Mouse (Mus musculus) midbrain, postnatal 0 days (tissue): Measurements from ENCODE around the gene Noct. TPM values are rescaled to one million over a fixed set of nuclear protein-coding genes. Genes with fewer than 3 reads are reported as not detected.

Experiments used
- ATAC-seq: fragments of 200-750 bp; cut with Nextera tagmentation; 2 replicates; pipeline ENCODE4 v1.8.0; 2017; ENCODE audit warnings: moderate number of reproducible peaks, mild to moderate bottlenecking, moderate TSS enrichment, moderate library complexity; ENCODE audit not compliant: low FRiP score
- DNase-seq: peaks from one replicate; pipeline ENCODE4 v3.0.0-alpha.2; 2015; ENCODE audit warnings: low spot score
- H3K27ac ChIP-seq: fragments of 300-500 bp; sonication (generic); 2 replicates; pipeline ENCODE4 v1.5.1; 2014; ENCODE audit warnings: low read depth, mild to moderate bottlenecking, low read length, mixed read lengths
- H3K27me3 ChIP-seq: fragments of 300-500 bp; sonication (generic); 2 replicates; pipeline ENCODE4 v1.6.1; 2014; ENCODE audit warnings: low read length, control low read depth, mixed read lengths; ENCODE audit not compliant: insufficient read depth
- H3K36me3 ChIP-seq: fragments of 300-500 bp; sonication (generic); 2 replicates; pipeline ENCODE4 v1.6.1; 2014; ENCODE audit warnings: low read length, control low read depth, mixed read lengths; ENCODE audit not compliant: insufficient read depth
- H3K4me1 ChIP-seq: fragments of 300-500 bp; sonication (generic); 2 replicates; pipeline ENCODE4 v1.6.1; 2014; ENCODE audit warnings: mild to moderate bottlenecking, control low read depth, antibody characterized with exemption, low read length, mixed read lengths; ENCODE audit not compliant: insufficient read depth
- H3K4me2 ChIP-seq: fragments of 300-500 bp; sonication (generic); 2 replicates; pipeline ENCODE4 v1.6.1; 2014; ENCODE audit warnings: low read depth, mild to moderate bottlenecking, low read length, mixed read lengths; ENCODE audit not compliant: poor library complexity, severe bottlenecking
- H3K4me3 ChIP-seq: fragments of 300-500 bp; sonication (generic); 2 replicates; pipeline ENCODE4 v1.5.1; 2014; ENCODE audit warnings: low read depth, mild to moderate bottlenecking, low read length, moderate library complexity
- H3K9ac ChIP-seq: fragments of 300-500 bp; sonication (generic); replicated peaks from 2 replicates; pipeline ENCODE4 v1.6.1; 2014; ENCODE audit warnings: mild to moderate bottlenecking, low read length, moderate library complexity, mixed read lengths; ENCODE audit not compliant: poor library complexity, severe bottlenecking
- H3K9me3 ChIP-seq: fragments of 300-500 bp; sonication (generic); 2 replicates; pipeline ENCODE4 v1.6.1; 2016; ENCODE audit warnings: low read length, control low read depth
- CTCF ChIP-seq: IDR thresholded peaks from 2 replicates; pipeline ENCODE4 v1.5.1; 2016; ENCODE audit warnings: antibody characterized with exemption, mild to moderate bottlenecking
- WGBS: fragments of 180-500 bp; shearing (Covaris S2); extraction: QIAGEN DNeasy Blood & Tissue Kit; methylation state at CpG from one replicate; pipeline ENCODE4 v1.1.7; 2014; 5-methylcytosine and 5-hydroxymethylcytosine counted together
- polyA plus RNA-seq: library from polyadenylated mRNA; unstranded; fragments of >200 nt; fragmentation: Nextera tagmentation; extraction: Ambion mirVana; gene quantifications from 2 replicates; pipeline ENCODE4 v1.2.1, GENCODE M21; 2015
- total RNA-seq: library from RNA; depleted of rRNA; stranded (reverse); fragments of >200 nt; gene quantifications from 2 replicates; pipeline ENCODE4 v1.2.3, GENCODE M21; 2014

Gene Noct
- total and polyA plus RNA-seq, 2 experiments from 2014 or later: 36.7 to 50.0 TPM

DNA sequence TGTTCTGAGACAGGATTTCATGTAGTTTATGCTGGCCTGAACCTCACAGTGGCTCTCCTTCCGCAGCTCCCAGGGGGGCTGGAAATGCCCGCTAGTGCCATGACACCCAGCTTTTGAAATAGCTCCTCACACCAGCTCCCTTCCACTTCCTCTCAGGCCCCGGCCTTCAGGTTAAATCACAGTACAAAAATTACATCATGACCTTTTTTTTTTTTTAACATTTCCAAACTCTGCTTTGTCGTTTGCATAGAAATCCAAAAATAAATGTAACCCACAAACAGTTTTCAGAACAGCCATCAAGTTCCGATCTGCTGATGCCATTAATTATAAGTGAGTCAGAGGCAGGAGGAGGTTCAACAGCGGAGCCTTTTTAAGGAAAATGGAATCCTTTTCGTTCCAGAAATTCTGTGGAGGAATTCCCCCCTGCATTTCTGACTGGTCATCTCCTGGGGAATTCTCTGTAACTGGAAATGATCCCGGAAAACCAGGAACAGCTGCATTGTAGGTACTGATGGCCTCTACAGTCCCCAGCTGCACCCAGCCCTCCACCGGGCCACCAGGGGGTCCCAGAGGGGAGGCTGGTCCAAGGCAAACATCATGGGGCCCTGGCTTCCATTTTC is 27.0 kb upstream of the Noct start:
- H3K9me3 ChIP-seq: no peaks in the 10 kb centered on the region
- TF ChIP-seq CTCF: no peak

GRCm38 (mm10) chr3:51198291-51198690 is 26.0 kb upstream of the Noct start:
- DNase-seq: no peak
- Histone ChIP-seq H3K36me3 (no peaks in the 10 kb centered on the region), H3K27ac (no peak overlapping the region), H3K27me3 (no peaks in the 10 kb centered on the region), H3K9me3 (no peaks in the 10 kb centered on the region), H3K4me3 (no peak overlapping the region), H3K4me2 (no peak overlapping the region), H3K4me1 (no peaks in the 10 kb centered on the region), H3K9ac (no peak overlapping the region)
- no peak for ATAC-seq
- 54% methylated on average over 1 of the region's 1 CpGs for WGBS
- TF ChIP-seq CTCF: no peak

More for the DNA sequence above, 27.0 kb upstream of the Noct start:
- no peak for ATAC-seq
- Histone ChIP-seq H3K4me1 (no peaks in the 10 kb centered on the region), H3K27ac (no peak overlapping the region), H3K4me2 (no peak overlapping the region), H3K4me3 (no peak overlapping the region), H3K36me3 (no peaks in the 10 kb centered on the region), H3K27me3 (no peaks in the 10 kb centered on the region), H3K9ac (no peak overlapping the region)
- WGBS: 77% methylated on average over 9 of the region's 9 CpGs
- no peak for DNase-seq

DNA sequence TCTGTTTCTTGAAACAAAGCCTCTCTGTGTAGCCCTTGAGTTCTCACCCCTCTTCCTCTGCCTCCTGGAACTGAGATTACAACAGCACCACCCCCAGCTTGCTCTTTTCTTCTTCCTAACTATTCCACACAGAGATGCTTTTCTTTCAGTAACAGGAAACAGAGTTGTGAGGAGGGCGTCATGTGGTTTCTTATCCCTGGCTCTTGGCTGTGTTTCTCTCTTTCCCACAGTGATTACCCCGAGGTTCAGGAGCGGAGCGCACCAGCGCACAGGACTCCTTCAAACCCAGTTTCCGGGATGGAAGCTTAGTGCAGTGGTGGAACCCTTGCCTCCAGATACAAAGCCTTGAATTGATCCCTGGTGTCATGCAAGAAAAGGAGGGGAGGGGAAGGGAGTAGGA is 25.1 kb upstream of the Noct start:
- ATAC-seq: no peak
- no peaks in the 10 kb centered on the region for H3K36me3 ChIP-seq
- no peak for DNase-seq
- H3K9ac ChIP-seq: no peak overlapping the region
- H3K9me3 ChIP-seq: no peaks in the 10 kb centered on the region
- H3K27me3 ChIP-seq: no peaks in the 10 kb centered on the region
- H3K4me2 ChIP-seq: no peak overlapping the region
- no peak overlapping the region for H3K4me3 ChIP-seq
- TF ChIP-seq CTCF: no peak
- no peak overlapping the region for H3K27ac ChIP-seq
- WGBS: 67% methylated on average over 6 of the region's 6 CpGs
- H3K4me1 ChIP-seq: no peaks in the 10 kb centered on the region

- 89% methylated on average over 4 of the region's 4 CpGs for WGBS
- no peak for ATAC-seq
- H3K4me2 ChIP-seq: no peak overlapping the region
- no peak for DNase-seq
- H3K4me3 ChIP-seq: no peak overlapping the region
- no peaks in the 10 kb centered on the region for H3K27me3 ChIP-seq
- no peak overlapping the region for H3K27ac ChIP-seq
- H3K4me1 ChIP-seq: no peaks in the 10 kb centered on the region
- TF ChIP-seq CTCF: no peak
- H3K36me3 ChIP-seq: no peaks in the 10 kb centered on the region
- H3K9ac ChIP-seq: no peak overlapping the region
- no peaks in the 10 kb centered on the region for H3K9me3 ChIP-seq
These were observed 23.9 kb upstream of the Noct start for GRCm38 (mm10) chr3:51200311-51200710.

DNA sequence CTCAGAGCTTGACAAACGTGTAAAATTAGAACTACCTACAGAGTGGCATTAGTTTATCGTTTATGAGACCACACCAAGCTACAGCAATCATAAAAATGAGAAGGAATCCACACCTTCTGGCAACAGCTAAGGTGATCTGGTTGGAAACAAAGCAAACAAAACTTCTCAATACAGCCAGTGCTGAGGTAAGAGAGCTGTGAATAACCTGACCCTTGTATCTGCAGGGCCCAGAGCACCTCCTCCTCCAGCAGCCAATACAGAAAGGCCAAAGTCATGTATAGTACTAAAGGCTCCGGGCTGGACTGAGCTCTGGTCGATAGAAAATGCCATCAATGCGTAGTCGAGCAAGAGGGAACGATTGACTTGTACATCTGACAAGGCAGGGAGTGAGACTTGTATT is 23.4 kb upstream of the Noct start:
- H3K27me3 ChIP-seq: no peaks in the 10 kb centered on the region
- no peaks in the 10 kb centered on the region for H3K9me3 ChIP-seq
- H3K4me2 ChIP-seq: no peak overlapping the region
- no peak for DNase-seq
- H3K9ac ChIP-seq: no peak overlapping the region
- no peaks in the 10 kb centered on the region for H3K4me1 ChIP-seq
- H3K36me3 ChIP-seq: no peaks in the 10 kb centered on the region
- no peak overlapping the region for H3K27ac ChIP-seq
- no peak for TF ChIP-seq CTCF
- 86% methylated on average over 7 of the region's 7 CpGs for WGBS
- ATAC-seq: no peak
- no peak overlapping the region for H3K4me3 ChIP-seq

GRCm38 (mm10) chr3:51201986-51202385 is 22.3 kb upstream of the Noct start:
- H3K4me1 ChIP-seq: no peaks in the 10 kb centered on the region
- ATAC-seq: no peak
- no peak overlapping the region for H3K4me3 ChIP-seq
- no peaks in the 10 kb centered on the region for H3K36me3 ChIP-seq
- no peaks in the 10 kb centered on the region for H3K9me3 ChIP-seq
- DNase-seq: no peak
- H3K4me2 ChIP-seq: no peak overlapping the region
- H3K9ac ChIP-seq: no peak overlapping the region
- 82% methylated on average over 9 of the region's 9 CpGs for WGBS
- no peaks in the 10 kb centered on the region for H3K27me3 ChIP-seq
- TF ChIP-seq CTCF: no peak
- no peak overlapping the region for H3K27ac ChIP-seq
